Mouse (Mus musculus) brain, embryonic 14.5 days (tissue): ENCODE data around the gene Cdk2ap2. TPM values are rescaled to one million over a fixed set of nuclear protein-coding genes. Genes with fewer than 3 reads are reported as not detected.

Experiments used
- DNase-seq: peaks from one replicate; pipeline ENCODE4 v3.0.0-alpha.2; 2011; ENCODE audit warnings: low read depth
- CTCF ChIP-seq: fragments of 200-500 bp; IDR thresholded peaks from 2 replicates; pipeline ENCODE4 v1.5.1; 2012; ENCODE audit warnings: inconsistent platforms, mild to moderate bottlenecking, moderate library complexity, borderline replicate concordance; ENCODE audit not compliant: insufficient read depth, insufficient read length; ENCODE audit errors: extremely low read depth
- POLR2A ChIP-seq: fragments of 200-500 bp; IDR thresholded peaks from 2 replicates; pipeline ENCODE4 v1.6.1; 2012; ENCODE audit warnings: mild to moderate bottlenecking, inconsistent platforms, borderline replicate concordance; ENCODE audit not compliant: poor library complexity, insufficient read depth, insufficient read length, severe bottlenecking; ENCODE audit errors: extremely low read depth
- polyA plus RNA-seq: library from polyadenylated mRNA; depleted of rRNA; stranded (reverse); fragments of >200 nt; gene quantifications from 2 replicates; pipeline ENCODE4 v1.2.3, GENCODE M21; 2012

The Cdk2ap2 gene
- polyA plus RNA-seq, 1 experiment = 56.1 TPM

DNA sequence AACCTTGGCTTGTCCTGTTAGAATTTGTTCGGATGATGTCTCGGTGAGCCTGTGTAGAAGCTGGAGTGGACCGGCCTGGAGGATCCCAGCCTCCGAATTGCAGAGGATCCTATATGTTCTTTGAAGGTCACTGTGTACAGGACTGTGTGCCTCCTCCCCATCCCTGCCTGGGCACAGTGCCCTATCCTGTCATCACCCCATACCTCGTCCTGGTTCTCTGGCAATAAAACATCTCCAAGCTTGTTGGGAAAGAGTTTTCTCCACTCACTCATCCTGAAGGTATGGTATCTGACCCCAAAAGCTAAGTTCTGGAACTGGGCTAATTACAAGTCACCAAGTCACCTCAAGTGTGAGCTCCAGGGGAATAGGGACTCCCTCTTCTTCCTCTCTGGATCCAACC, 9.9 kb upstream of the Cdk2ap2 start:
- TF ChIP-seq POLR2A (no peak), CTCF (no peak)
- DNase-seq = no peak

DNA sequence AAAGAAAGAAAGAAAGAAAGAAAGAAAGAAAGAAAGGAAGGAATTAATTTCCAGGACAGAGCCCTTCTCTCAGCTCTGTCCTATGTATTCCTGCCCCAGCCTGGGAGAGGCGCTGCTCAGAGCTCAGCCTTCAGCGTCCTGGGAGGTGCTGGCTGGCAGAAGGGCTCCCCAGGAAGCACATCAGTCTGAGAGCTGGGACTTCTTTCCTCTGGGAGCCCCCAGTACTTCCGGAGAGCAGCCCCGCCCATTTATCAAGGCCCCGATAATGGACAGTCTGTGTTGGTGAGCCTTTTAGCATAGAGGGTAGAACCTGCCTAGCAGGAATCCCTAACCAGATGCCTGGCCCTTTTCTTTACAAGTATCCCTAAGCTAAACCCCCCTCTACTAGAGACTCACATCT, 8.8 kb upstream of the Cdk2ap2 start:
- TF ChIP-seq CTCF = no peak
- DNase-seq = no peak

DNA sequence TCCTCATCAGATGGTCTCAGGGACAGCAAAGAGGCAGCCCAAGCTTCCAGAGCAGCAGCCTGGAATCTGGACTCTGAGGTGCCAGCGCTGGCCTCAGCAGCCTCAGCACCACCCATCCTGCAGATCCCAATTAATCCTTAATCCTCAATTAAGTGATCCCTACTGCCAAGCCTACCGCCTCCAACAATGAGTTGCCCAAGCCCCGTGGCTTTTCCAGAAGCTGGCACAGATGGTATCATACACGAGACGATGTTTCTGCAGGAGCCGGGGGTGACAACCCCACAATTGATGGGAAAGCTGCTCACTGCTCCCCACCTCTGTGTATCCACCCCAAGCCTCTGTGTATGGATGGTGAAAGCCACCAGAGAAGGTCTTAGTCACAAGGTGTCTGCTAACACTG, 7.9 kb upstream of the Cdk2ap2 start:
- TF ChIP-seq POLR2A = no peak
- no peak for TF ChIP-seq CTCF
- peak; percentile 41 for DNase-seq

DNA sequence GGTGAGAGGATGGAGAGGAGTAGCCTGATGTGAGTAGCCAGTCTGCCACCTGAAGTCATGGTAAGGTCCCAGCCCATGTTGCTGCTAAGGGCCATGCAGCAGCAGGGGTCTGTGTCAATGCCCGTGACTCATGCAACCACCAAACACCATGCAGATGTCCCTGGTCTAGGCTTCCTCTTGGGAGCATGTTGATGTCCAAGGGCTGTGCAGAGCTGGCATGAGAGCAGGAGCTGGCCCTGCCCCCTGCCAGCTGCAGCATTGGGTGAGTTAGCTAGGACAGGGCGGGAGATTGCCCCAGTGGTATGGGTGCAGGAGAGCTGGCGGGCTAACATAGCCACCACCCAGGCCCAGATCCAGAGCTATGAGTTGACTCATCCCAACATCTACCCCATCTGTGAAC, 6.5 kb upstream of the Cdk2ap2 start:
- TF ChIP-seq CTCF (no peak), POLR2A (no peak)
- no peak for DNase-seq

DNA sequence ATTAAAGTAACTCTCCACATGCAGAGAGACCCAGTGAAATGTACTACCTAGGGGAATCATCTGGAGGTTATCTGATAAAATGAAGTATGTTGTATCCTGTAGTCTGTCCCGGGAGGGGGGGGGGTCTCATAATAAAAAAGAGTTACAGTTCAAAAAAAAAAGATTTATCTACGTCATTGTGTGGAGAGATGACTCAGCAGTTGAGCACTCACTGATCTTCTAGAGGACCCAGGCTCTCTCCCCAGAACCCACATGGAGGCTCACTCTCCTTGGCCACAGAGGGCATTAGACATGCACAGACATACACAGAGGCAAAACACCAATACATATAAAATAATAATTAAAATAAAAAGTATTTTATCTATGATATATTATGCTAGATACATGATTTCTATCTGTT, 5.6 kb upstream of the Cdk2ap2 start:
- no peak for DNase-seq
- TF ChIP-seq CTCF (no peak), POLR2A (no peak)

DNA sequence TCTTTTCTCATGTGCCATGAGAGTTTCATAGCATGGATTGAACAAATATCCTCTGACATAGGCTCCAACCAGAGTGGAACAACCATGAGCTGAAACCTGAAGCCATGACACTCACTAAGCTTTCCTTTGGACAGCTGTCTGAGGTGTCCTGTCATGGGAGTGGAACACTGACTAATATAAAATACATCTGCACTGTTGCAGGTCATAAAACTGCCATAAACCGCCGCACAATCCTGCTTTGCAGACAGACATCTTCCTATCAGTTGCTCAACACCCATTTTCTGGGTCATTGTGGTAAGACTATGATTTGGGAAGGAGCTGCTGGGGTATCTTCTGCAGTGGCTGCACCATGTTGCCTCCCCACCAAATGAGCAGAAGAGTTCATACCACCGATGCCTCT, 4.2 kb upstream of the Cdk2ap2 start:
- no peak for DNase-seq
- TF ChIP-seq CTCF (no peak), POLR2A (no peak)

DNA sequence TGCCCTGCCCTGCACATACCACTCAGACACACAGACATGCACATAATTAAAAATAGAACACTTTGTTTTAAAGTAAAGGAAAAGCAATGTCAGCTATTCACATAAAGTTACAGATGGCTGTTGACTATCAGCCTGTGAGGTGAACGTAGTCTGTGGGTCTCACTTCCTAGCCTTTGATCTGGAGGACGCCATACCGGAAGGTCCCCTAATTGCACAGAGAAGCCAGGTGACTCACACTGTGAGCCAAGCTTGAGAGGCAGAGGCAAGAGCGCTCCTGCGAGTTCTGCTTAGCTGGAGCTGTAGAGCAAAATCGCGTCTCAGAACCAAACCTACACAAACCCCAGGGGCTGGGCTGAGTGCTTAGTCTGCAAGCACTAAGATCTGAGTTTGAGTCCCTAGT, 3.2 kb upstream of the Cdk2ap2 start:
- no peak for DNase-seq

DNA sequence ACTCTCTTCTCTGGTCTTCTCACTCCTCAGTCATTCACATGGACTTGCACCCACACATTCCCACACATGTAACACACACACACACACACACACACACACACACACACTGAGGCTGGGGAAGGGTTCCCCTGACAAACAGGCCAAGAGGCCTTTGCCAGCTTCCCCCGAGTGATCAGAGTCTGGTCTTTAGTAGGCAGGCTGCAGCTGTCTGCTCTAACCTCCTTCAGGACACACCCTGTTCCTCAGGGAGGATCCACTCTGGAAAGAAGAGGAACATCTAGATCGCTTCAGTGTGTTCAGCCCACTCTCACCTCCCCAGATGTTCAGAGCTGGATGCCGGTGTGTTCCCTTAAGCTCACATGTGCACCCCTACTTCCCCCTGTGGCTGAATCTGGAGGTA, 2.6 kb upstream of the Cdk2ap2 start:
- no peak for DNase-seq
- TF ChIP-seq CTCF = no peak
- TF ChIP-seq POLR2A = no peak

More for the DNA sequence above, 3.2 kb upstream of the Cdk2ap2 start:
- TF ChIP-seq POLR2A = no peak
- no peak for TF ChIP-seq CTCF

DNA sequence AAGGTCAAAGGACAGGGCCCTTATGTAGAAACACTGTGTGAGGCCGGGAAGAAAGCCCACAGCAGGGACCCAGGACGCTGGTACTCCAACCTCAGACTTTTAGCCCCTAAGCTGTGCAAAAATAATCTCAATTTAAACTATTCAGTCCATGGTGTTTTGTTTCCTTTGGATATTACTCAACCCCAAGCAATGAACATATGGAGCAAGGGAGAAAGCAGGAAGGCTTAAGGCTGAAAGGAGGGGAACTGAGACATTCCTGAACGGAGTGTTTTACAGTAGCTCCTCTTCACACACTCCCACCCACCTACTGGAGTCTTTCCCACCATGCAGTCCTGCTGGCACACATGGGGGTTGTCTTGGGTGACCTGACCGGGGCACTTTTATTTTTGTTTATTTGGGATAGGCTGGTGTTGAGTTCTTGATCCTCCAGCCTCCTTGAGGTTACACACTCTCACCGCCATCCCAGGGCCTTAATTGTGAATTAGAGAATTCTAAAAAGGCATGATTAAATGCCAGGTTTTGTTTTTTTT, 2.1 kb upstream of the Cdk2ap2 start:
- no peak for TF ChIP-seq POLR2A
- no peak for TF ChIP-seq CTCF
- no peak for DNase-seq

DNA sequence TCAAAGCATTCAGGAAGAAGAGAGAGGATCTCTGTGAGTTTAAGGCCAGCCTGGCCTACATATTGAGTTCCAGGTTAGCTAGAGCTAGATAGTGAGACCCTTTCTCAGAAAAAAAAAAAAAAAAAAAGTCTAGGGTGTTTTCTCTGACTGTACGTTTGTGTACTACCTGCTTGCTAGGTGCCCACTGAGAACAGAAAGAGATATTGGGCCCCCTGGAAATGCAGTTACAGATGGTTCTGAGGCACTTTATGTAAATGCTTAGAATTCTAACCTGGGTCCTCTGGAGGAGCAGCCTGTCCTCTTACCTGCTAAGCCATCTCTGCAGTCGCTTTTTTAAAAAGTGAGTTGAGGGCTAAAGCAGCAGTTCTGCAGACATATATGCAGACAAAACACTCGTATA, 1.2 kb upstream of the Cdk2ap2 start:
- no peak for DNase-seq
- TF ChIP-seq CTCF = no peak
- TF ChIP-seq POLR2A = no peak

DNA sequence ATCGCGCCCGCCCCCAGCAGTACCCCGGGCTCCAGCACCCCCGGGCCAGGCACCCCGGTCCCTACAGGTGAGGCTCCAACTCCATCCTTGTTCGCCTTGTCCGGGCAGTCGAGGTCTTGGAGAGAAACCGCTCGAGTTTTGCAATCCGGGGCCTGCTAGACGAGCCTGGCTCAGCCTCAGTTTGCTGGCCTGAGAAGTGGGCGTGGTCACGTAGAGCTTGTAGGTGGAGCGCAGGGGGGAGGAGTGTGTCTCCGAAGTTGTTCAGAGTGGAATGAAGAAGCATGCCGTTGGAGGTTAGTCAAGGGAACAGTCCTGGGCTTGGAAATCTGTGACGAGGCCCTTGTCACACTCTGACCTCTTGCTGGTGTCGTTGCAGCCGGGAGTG, 451 bp downstream of the Cdk2ap2 start:
- no peak for DNase-seq
- TF ChIP-seq POLR2A (no peak), CTCF (no peak)

DNA sequence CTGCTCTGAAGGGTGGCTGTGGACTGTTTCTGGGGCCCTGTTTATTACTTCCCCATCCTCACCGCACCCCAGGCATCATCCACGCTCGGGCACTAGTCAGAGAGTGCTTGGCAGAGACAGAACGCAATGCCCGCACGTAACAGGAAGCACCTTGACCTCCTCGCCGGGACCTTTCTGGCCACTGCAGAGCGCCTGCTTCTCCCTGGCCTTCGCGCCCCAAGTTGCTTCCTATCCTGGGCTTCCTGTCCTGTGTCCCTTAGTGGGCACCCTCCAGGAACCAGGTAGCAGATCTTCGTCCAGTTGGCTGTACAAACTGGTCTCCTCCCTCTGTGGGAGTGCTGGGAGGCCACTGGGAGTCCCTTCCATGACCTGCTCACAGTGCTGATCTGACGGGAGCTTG, 1.4 kb downstream of the Cdk2ap2 start:
- DNase-seq = no peak
- TF ChIP-seq POLR2A (no peak), CTCF (no peak)

DNA sequence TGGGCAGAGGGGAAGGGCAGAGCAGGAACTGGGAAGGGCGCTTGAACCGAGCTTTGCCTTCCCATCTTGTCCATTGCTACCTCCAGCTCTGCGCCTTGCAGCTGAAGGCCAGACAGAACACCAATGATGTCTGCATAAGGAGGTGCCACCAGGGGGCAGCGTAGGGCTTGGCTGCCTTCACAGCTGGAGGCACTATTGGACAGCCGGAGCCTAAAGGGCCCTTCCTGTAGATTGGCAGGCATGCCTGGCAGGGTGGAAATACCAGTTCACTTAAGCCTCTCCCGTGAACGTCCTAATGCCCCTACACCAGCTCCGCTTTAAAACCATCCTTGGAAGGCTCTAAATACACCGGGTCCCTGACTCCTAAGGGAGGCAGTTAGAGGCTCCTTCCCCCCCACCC, 2.1 kb downstream of the Cdk2ap2 start:
- no peak for TF ChIP-seq POLR2A
- peak; percentile 92 for TF ChIP-seq CTCF
- peak; percentile 90 for DNase-seq
